Mouse (Mus musculus) CD4-positive, CD25-positive, alpha-beta regulatory T cell, adult 2 months (primary cell): ENCODE data around the gene Rgma.

ENCODE experiments used
- DNase-seq: peaks from one replicate; pipeline ENCODE4 v3.0.0-alpha.2; 2012; ENCODE audit warnings: low read depth, low spot score

The Rgma gene

DNA sequence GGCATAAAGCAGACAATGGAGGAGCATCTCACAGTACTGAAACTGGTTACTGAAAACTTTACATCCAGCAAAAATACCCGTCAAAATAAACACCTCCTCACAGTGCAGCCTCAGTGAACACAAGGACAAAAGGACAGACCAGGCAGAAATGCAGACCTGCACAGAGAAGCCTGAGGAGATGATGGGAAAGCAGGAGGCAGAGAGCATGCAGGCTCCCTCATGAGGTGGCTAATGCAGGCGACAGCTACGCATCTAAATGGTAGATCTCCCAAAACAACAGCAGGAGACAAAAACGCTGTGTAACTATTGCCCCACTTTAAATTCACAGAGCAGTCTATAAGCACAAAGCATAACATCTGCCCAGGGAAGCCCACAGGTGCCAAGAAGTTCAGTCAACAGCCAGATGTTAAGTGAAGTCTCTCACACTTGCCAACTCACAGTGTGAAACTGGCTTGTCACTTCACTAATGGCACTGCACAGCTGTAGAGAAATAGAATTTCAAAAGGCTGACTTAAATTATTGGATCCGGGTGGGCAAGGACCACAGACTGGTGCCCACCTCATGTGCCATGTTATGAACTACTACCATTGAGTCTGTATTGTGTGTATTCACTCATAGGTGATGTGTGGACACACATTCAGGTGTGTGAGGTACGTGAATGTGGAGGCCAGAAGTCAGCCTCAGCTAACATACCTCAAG, 58.5 kb downstream of the Rgma start:
- DNase-seq: no peak

DNA sequence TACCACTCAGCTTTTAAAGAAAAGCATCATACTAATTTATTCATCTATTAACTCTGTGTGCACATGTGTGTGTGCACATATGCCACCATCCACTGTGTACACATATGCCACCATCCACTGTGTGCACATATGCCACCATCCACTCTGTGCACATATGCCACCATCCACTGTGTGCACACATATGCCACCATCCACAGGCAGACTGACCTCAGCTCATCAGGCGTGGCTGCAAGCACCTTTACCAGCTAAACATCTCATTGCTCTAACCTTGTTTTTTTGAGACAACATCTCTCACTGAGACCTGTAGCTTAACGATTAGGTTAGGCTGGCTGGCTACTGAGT, 59.0 kb downstream of the Rgma start:
- no peak for DNase-seq

DNA sequence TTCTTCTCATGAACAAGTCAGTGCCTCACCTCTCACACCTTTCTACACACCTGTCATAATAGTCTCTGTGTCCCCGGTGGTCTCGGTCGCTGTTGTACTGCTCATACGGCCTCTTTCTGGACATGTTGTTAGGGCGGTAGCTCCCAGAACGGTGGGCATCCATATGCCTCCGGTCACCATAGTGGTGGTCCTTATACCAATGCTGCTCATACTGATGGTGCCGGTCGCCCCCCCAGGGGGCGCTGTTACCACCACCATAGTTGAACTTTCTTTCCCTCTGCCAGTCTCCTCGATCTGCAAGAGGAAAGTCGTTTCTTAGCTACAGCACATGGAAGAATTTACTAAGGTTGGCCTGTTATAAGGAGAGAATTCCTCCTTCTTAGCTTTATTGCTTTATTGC, 60.4 kb downstream of the Rgma start:
- DNase-seq: peak; percentile 45

DNA sequence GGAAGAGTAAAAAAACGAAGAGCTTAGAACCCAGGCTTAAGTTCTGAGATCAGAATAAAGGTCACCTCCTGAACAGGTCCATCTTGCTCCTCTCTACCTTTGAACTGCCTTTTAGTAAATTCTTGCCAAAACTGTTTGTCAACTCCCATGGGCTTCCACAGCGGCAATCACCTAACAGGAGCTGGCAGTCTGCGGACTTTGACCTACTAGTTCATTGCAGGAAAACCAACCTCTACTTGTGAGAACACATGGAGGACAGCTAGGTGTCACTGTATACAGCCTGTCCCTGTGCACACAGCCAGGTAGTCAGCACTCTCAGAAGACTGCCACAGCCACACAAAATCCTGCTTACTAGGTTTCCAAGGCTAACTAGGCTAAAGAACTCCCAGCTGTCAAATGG, 66.5 kb downstream of the Rgma start:
- DNase-seq: no peak

DNA sequence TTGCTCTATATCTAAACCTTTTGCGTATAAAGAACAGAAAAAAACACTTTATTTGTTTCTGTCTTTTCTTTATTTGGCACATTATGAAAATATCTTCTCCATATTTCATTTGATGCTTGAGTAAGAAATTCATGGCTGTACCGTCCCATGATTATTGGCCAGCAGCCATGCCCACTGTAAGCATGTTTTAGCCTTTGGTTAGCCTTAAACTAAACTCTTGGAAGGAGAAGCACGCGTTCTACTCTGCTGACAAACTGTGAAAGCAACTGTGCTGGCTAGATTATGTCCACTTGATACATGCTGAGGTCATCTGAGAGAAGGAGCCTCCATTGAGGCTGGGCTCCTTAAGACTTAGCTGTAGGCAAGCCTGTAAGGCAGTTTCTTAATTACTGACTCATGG, 66.9 kb downstream of the Rgma start:
- DNase-seq: no peak

DNA sequence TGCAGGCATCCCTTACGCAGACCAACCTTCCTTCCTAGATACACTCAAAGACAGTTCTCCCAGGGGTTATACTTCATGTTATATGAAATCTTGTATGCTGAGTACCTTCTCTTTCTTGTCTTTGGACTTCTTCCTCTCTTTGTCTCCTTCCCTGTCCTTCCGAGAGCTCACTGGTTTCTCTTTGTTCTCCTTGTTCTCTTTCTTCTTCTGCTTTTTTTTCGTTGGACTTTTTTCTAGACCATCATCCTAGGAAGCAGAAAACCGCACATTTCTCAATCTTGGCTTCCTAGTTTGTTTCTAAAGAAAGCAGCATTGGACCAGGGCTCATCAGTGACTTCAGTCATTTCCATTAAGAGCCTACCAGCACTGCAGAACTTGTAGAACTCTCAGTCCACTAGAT, 76.3 kb downstream of the Rgma start:
- DNase-seq: no peak

DNA sequence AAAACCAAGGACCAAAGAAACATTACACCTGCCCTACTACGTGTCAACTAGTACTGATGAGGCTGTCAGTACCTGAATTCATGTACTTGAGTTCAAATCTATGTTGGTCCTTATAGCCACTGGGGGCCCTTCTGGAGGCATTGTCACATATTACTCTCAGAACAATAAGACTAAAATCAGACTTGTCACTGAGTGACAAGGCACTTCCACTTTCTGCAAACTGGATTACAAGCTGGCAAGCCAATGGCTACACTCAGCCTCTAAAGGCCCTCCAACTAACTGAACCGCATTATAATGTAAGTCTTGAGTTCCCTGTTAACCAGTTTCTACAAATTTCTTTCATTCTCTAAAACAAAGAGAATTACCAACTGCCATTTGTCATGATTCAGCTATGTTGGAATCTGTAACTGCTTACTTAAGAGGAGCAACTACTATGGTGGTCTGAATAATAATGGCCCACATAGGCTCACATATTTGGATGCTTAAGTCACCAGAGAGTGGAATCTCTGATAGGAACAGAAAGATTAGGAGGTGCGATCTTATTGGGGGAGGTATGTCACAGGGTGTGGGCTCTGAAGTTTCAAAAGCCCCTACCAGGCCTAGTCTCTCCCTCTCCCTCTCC, 77.0 kb downstream of the Rgma start:
- DNase-seq: no peak

DNA sequence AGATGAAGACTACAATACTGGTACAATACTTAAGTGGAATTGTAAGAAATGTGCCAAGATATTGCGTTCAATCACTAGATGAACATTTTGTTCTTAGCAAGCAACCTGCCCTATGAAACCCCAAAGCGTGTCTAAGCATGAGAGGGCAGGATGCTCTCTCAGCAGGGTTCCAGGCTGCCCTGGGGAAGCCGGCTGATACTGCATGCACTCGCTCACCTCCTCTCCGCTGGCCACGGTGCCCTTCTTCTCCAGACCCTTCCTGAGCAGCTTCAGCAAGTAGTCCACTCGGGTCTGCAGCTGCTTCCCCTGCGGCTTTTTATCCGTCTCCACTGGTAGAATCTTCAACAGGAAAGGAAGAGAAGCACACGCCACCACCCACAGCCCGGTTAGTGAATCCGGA, 78.8 kb downstream of the Rgma start:
- no peak for DNase-seq

DNA sequence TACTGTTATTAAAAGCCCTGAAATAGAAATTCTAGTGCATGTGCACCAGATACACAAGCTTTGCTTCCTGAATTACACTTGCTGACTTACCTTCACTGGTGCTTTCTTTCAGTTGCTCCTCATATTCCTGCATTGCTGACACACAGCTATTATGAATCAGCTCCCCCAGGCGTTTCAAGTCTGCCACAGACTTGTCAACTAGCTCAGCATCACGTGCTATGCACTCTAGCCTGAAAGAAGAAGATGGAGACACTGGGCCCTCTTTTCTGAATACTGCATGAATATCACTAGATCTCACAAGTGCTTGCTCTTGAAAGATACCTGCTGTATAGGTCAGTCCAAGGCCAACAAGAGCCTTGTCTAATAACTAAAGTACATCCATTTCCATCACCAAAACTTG, 88.2 kb downstream of the Rgma start:
- no peak for DNase-seq

DNA sequence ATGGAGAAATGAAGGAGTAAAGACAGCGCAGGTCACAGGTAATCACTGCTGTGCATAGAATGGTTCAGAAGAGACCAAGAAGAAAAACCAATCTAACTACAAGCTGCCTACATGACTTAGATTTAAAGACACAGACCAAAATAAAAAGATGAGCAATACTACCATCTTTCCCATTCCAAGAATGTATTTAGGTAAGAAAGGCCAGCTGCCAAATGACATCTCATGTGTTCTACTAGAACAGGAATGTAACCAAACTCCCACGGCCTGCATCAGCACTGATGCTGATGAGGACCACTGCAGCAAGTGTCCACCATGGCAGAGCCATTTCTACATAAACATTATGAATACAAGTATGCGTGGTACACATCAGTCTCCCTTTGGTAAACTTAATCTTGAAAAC, 92.4 kb downstream of the Rgma start:
- no peak for DNase-seq
